19 mouse cellular contexts compared by ENCODE assay signal in the genomic region with DNA sequence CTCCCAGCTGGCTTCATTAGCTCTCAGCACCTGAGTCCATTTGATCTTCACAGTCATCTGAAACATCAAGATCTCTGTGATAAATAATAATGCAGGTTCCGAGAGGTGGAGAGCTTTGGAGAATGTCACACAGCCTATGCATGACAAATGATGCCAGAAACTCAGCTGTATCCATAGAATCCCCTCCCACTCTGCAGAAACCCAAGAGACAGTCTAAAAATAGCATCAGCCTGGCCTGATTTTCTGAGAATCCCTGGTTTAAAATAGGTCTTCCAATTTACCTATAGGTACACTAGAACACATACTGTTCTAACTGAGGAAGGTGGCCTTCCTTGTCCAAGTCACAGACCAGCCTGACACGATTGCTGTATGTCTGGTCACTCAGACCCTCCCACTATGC.
DNase-seq lines count a peak whose midpoint lies in the region; ATAC-seq and TF ChIP-seq lines count a peak whose summit lies in the region.
"Had no signal": no experiment of that assay in that cellular context is flagged by ENCODE, and none has a peak within 500 bp of the region (broad histone marks: within the 10 kb centered on the region; RNA-seq: fewer than 3 reads in every experiment).

No protein-coding gene starts in this region.

- no peak overlapping the region for H3K27ac ChIP-seq in hindbrain, postnatal 0 days
- no peak overlapping the region for H3K27ac ChIP-seq in hindbrain, embryonic 10.5 days
- H3K27ac ChIP-seq in cortical plate, adult 2 months (ENCODE audit: insufficient read depth, low read length): 0 out of 2 replicates have a peak overlapping the region, but pooled peaks have one; percentile 68
- H3K27ac ChIP-seq: embryonic facial prominence, embryonic 13.5 days; forebrain, embryonic 12.5 days; gastrocnemius, adult 2 months; hindbrain, embryonic 15.5 days had no signal

- intact Hi-C loops in left cerebral cortex, postnatal 36 days (cut with DNase I): no loop called here

- H3K4me1 ChIP-seq in hindbrain, postnatal 0 days (ENCODE audit: insufficient read depth, low read length): peaks cover 4% of the 10 kb centered on the region; the same call in 1 of the 2 replicates
- no peaks in the 10 kb centered on the region for H3K4me1 ChIP-seq in hindbrain, embryonic 10.5 days (replicated peaks)
- H3K4me1 ChIP-seq in cortical plate, adult 2 months (ENCODE audit: control insufficient read depth, insufficient read depth, low read length): peaks cover 9% of the 10 kb centered on the region
- H3K4me1 ChIP-seq: embryonic facial prominence, embryonic 13.5 days; forebrain, embryonic 12.5 days; heart, embryonic 12.5 days; hindbrain, embryonic 15.5 days had no signal

- ATAC-seq in hindbrain, postnatal 0 days: peak; percentile 32; the same call in 1 of the 2 replicates
- ATAC-seq: activated CD4-positive, CD25-positive, alpha-beta regulatory T cell, adult 4 months; forebrain, embryonic 16.5 days; Patski had no signal

- no peaks in the 10 kb centered on the region for H3K27me3 ChIP-seq in hindbrain, postnatal 0 days (ENCODE audit: insufficient read depth, low read length)
- no peaks in the 10 kb centered on the region for H3K27me3 ChIP-seq in hindbrain, embryonic 10.5 days (ENCODE audit: insufficient read depth, poor library complexity, severe bottlenecking)
- H3K27me3 ChIP-seq: CH12.LX; embryonic facial prominence, embryonic 13.5 days; forebrain, embryonic 12.5 days; heart, embryonic 12.5 days; hindbrain, embryonic 15.5 days; Patski had no signal

- WGBS in hindbrain, postnatal 0 days: 78% methylated on average over 2 of the region's 2 CpGs
- 83% methylated on average over 2 of the region's 2 CpGs for WGBS in hindbrain, embryonic 10.5 days

- no peak for TF ChIP-seq CTCF in hindbrain, postnatal 0 days (IDR thresholded peaks at IDR 0.05; ENCODE audit: low read depth)
- TF ChIP-seq CTCF in cortical plate, adult 2 months (IDR thresholded peaks at IDR 0.05; ENCODE audit: extremely low read depth, insufficient read depth, low read length): no peak

- H3K9ac ChIP-seq in hindbrain, postnatal 0 days (replicated peaks; ENCODE audit: low read length): no peak overlapping the region
- H3K9ac ChIP-seq: embryonic facial prominence, embryonic 13.5 days; forebrain, embryonic 12.5 days; heart, embryonic 12.5 days; hindbrain, embryonic 15.5 days had no signal

- H3K4me2 ChIP-seq in hindbrain, postnatal 0 days (ENCODE audit: low read depth, low read length): no peak overlapping the region
- H3K4me2 ChIP-seq: embryonic facial prominence, embryonic 13.5 days; forebrain, embryonic 12.5 days; heart, embryonic 12.5 days; hindbrain, embryonic 15.5 days had no signal

- no peak for DNase-seq in hindbrain, postnatal 0 days (ENCODE audit: low spot score)
- DNase-seq in hindbrain, embryonic 10.5 days (ENCODE audit: low spot score): no peak
- DNase-seq in left cerebral cortex, postnatal 36 days (ENCODE audit: low spot score in 2 of 2): peak; percentile 16 to 21
- DNase-seq in left cerebral cortex, adult 18-20 months (ENCODE audit: low spot score in 2 of 2): no peak
- DNase-seq in right cerebral cortex, adult 18-20 months: peak; percentile 27
- DNase-seq in right cerebral cortex, postnatal 14 days: no peak
- no peak for DNase-seq in lung, adult 18-20 months
- DNase-seq: adrenal gland, postnatal 14 days; gastrocnemius, adult 2 months; gastrocnemius, postnatal 25 days had no signal

- no peak overlapping the region for H3K4me3 ChIP-seq in hindbrain, postnatal 0 days (ENCODE audit: low read length)
- no peak overlapping the region for H3K4me3 ChIP-seq in hindbrain, embryonic 10.5 days
- no peak overlapping the region for H3K4me3 ChIP-seq in cortical plate, adult 2 months (ENCODE audit: insufficient read depth, low read length)
- H3K4me3 ChIP-seq: embryonic facial prominence, embryonic 13.5 days; forebrain, embryonic 12.5 days; gastrocnemius, adult 2 months; heart, embryonic 12.5 days; hindbrain, embryonic 15.5 days had no signal

- no peaks in the 10 kb centered on the region for H3K36me3 ChIP-seq in hindbrain, postnatal 0 days (ENCODE audit: insufficient read depth, low read length)
- no peaks in the 10 kb centered on the region for H3K36me3 ChIP-seq in hindbrain, embryonic 10.5 days
- H3K36me3 ChIP-seq: embryonic facial prominence, embryonic 13.5 days; forebrain, embryonic 12.5 days; heart, embryonic 12.5 days; hindbrain, embryonic 15.5 days had no signal

- no peak for TF ChIP-seq POLR2A in cortical plate, adult 2 months (IDR thresholded peaks at IDR 0.05; ENCODE audit: extremely low read depth, insufficient read depth, low read length)

- no peaks in the 10 kb centered on the region for H3K9me3 ChIP-seq in hindbrain, postnatal 0 days (ENCODE audit: low read length)
- H3K9me3 ChIP-seq in hindbrain, embryonic 10.5 days: no peaks in the 10 kb centered on the region
- H3K9me3 ChIP-seq: embryonic facial prominence, embryonic 13.5 days; forebrain, embryonic 12.5 days; heart, embryonic 12.5 days; hindbrain, embryonic 15.5 days had no signal

Comparison
In these comparisons a context has a peak if more than half of its experiments do, and no peak if none do; other contexts are left out.
1. DNase-seq: peak in left cerebral cortex, postnatal 36 days (2 of 2) and right cerebral cortex, adult 18-20 months (single experiment); none in hindbrain, postnatal 0 days (single experiment), hindbrain, embryonic 10.5 days (single experiment), left cerebral cortex, adult 18-20 months (0 of 2), right cerebral cortex, postnatal 14 days (single experiment) and lung, adult 18-20 months (0 of 2).